Mouse (Mus musculus) heart, embryonic 10.5 days (tissue): ENCODE measurements around the gene Wee1. TPM values are rescaled to one million over a fixed set of nuclear protein-coding genes. Genes with fewer than 3 reads are reported as not detected.
"Not testable (repeated sequence)": the region's sequence is repeated elsewhere in the genome, so short reads cannot be mapped to it uniquely, and the experiment has no call there.

Experiments
- DNase-seq: peaks from one replicate; pipeline ENCODE4 v3.0.0-alpha.2; 2017; ENCODE audit warnings: low spot score
- H3K27ac ChIP-seq: fragments of 300-500 bp; sonication (generic); 2 replicates; pipeline ENCODE4 v1.5.1; 2016; ENCODE audit warnings: mild to moderate bottlenecking
- H3K27me3 ChIP-seq: fragments of 300-500 bp; sonication (generic); 2 replicates; pipeline ENCODE4 v1.6.1; 2016; ENCODE audit warnings: mild to moderate bottlenecking; ENCODE audit not compliant: poor library complexity, insufficient read depth, severe bottlenecking
- H3K36me3 ChIP-seq: fragments of 300-500 bp; sonication (generic); 2 replicates; pipeline ENCODE4 v1.6.1; 2016; ENCODE audit warnings: mild to moderate bottlenecking, moderate library complexity
- H3K4me1 ChIP-seq: fragments of 300-500 bp; sonication (generic); 2 replicates; pipeline ENCODE4 v1.6.1; 2016; ENCODE audit warnings: mild to moderate bottlenecking
- H3K4me3 ChIP-seq: fragments of 300-500 bp; sonication (generic); 2 replicates; pipeline ENCODE4 v1.5.1; 2016; ENCODE audit warnings: mild to moderate bottlenecking, moderate library complexity
- H3K9me3 ChIP-seq: fragments of 300-500 bp; sonication (generic); 2 replicates; pipeline ENCODE4 v1.6.1; 2016; ENCODE audit warnings: mild to moderate bottlenecking, moderate library complexity
- WGBS: fragments of 180-500 bp; shearing (Covaris S2); methylation state at CpG from one replicate; pipeline ENCODE4 v1.1.7; 2016; 5-methylcytosine and 5-hydroxymethylcytosine counted together
- polyA plus RNA-seq: library from polyadenylated mRNA; unstranded; fragments of >200 nt; fragmentation: Nextera tagmentation; extraction: Ambion mirVana; gene quantifications from 2 replicates; pipeline ENCODE4 v1.2.1, GENCODE M21; 2016

Wee1 gene
- polyA plus RNA-seq = 25.1 and 29.0 TPM in 2 replicates

GRCm38 (mm10) chr7:110121516-110122288 is at the start of gene Wee1:
Gene Wee1 (plus strand): TSS chr7:110122046.
- no peaks in the 10 kb centered on the region for H3K27me3 ChIP-seq
- peak within 1 kb of the TSS; percentile 95 for H3K4me3 ChIP-seq
- peak within 1 kb of the TSS; percentile 99 for H3K27ac ChIP-seq
- H3K36me3 ChIP-seq = peaks cover 9% of the 10 kb centered on the region
- peaks cover 41% of the 10 kb centered on the region for H3K4me1 ChIP-seq
- WGBS = under 1% methylated on average over 81 of the region's 81 CpGs
- H3K9me3 ChIP-seq = no peaks in the 10 kb centered on the region
- DNase-seq = peak; percentile 99

GRCm38 (mm10) chr7:110078168-110078567 is 43.7 kb upstream of the Wee1 start:
- 92% methylated on average over 5 of the region's 5 CpGs for WGBS
- H3K36me3 ChIP-seq = peaks cover 96% of the 10 kb centered on the region
- no peak for DNase-seq
- H3K27ac ChIP-seq = no peak overlapping the region
- no peaks in the 10 kb centered on the region for H3K4me1 ChIP-seq
- no peaks in the 10 kb centered on the region for H3K9me3 ChIP-seq
- no peak overlapping the region for H3K4me3 ChIP-seq
- H3K27me3 ChIP-seq = no peaks in the 10 kb centered on the region

GRCm38 (mm10) chr7:110083386-110084165 is 38.3 kb upstream of the Wee1 start:
- WGBS = 68% methylated on average over 13 of the region's 13 CpGs
- no peaks in the 10 kb centered on the region for H3K4me1 ChIP-seq
- no peak overlapping the region for H3K4me3 ChIP-seq
- no peaks in the 10 kb centered on the region for H3K27me3 ChIP-seq
- DNase-seq = no peak
- H3K9me3 ChIP-seq = no peaks in the 10 kb centered on the region
- H3K36me3 ChIP-seq = peaks cover 97% of the 10 kb centered on the region
- H3K27ac ChIP-seq = no peak overlapping the region

GRCm38 (mm10) chr7:110085217-110085616 is 36.6 kb upstream of the Wee1 start:
- DNase-seq = no peak
- Histone ChIP-seq H3K4me1 (no peaks in the 10 kb centered on the region), H3K9me3 (no peaks in the 10 kb centered on the region), H3K27me3 (no peaks in the 10 kb centered on the region), H3K36me3 (peaks cover 95% of the 10 kb centered on the region), H3K27ac (no peak overlapping the region), H3K4me3 (no peak overlapping the region)

DNA sequence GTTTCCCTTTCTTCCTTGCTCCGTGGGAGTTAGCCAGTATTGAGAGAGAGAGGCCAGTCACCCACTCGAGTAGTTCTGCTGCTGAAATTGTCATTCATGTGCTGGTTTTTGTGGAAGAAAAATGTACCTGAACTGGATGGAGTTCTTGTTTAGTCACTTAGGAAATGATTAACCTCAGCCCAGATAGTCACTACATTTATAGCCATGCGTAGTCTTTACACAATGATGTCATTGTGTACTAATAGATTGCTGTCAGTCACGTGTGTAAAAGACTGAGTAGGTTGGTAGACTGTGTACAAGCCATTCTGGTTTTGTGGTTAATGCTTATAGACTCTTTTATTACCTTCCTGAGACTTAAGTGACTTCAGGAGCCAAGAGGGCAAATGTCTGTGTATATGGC is 33.9 kb upstream of the Wee1 start:
- Histone ChIP-seq H3K27ac (no peak overlapping the region), H3K4me1 (no peaks in the 10 kb centered on the region), H3K27me3 (no peaks in the 10 kb centered on the region), H3K36me3 (peaks cover 93% of the 10 kb centered on the region), H3K4me3 (no peak overlapping the region), H3K9me3 (no peaks in the 10 kb centered on the region)
- DNase-seq = no peak
- 84% methylated on average over 4 of the region's 4 CpGs for WGBS

- Histone ChIP-seq H3K27ac (no peak overlapping the region), H3K4me1 (no peaks in the 10 kb centered on the region), H3K9me3 (no peaks in the 10 kb centered on the region), H3K36me3 (peaks cover 92% of the 10 kb centered on the region), H3K27me3 (no peaks in the 10 kb centered on the region), H3K4me3 (no peak overlapping the region)
- 90% methylated on average over 7 of the region's 7 CpGs for WGBS
- DNase-seq = no peak
Measured at GRCm38 (mm10) chr7:110091670-110092069, 30.2 kb upstream of the Wee1 start.

- Histone ChIP-seq H3K4me1 (peaks cover 15% of the 10 kb centered on the region), H3K9me3 (no peaks in the 10 kb centered on the region), H3K27me3 (no peaks in the 10 kb centered on the region), H3K4me3 (no peak overlapping the region), H3K36me3 (peaks cover 54% of the 10 kb centered on the region), H3K27ac (no peak overlapping the region)
- DNase-seq = no peak
- 82% methylated on average over 4 of the region's 4 CpGs for WGBS
Measured at GRCm38 (mm10) chr7:110096332-110096731, 25.5 kb upstream of the Wee1 start.

DNA sequence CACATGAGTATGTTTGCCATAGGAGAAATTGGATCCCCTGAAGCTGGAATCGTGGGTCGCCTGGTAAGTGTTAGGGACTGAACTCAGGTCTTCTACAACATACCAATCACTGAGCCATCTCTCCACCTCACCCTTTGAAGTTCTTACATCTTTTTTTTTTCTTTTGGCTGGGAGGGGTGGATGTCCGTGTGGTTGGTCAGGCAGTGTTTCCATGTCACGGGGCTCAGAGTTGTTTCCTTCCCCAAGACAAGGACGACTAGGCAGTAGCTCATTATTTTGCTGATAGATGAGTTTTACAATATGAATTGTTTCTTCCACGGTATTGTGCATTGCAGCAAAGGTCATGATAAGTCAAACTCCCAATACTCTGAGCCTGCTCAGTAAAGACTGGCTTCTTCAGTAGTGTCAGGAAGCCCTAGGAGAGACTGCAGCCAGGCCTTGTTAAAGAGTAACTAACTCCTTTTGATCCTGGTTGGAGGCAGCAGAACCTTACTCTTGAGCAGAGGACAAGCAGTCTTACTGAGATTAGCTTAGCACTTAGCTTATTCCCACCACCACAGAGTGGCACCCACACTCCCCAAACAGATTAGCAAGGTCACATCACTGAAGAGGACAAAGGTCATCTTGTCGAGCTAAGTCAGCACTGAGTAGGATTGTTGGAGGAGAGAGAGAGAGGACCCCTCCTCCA is 24.6 kb upstream of the Wee1 start:
- WGBS = 55% methylated on average over 7 of the region's 7 CpGs
- H3K36me3 ChIP-seq = peaks cover 45% of the 10 kb centered on the region

DNA sequence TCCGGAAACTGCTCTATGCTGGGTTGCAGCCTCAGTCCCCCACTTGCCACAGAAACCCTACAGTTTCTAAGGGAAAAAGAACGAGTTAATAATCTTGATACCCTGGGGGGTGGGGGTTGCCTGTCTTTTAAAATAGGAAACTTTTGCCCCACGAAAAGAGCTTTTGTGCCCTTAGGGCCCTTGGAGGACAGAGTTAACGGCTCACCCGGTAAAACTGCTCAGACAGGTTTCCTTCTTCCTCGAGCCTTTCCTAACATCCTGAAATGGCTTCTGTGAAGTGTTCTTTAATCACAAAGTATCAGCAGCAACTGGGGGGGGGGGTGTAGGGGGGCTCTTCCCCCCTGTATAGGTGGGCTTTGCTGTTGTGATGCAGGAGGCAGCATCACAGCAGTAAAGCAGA is 21.0 kb upstream of the Wee1 start:
- Histone ChIP-seq H3K36me3 (peaks cover 10% of the 10 kb centered on the region), H3K4me1 (peaks cover 15% of the 10 kb centered on the region), H3K27me3 (no peaks in the 10 kb centered on the region), H3K27ac (no peak overlapping the region), H3K9me3 (no peaks in the 10 kb centered on the region), H3K4me3 (no peak overlapping the region)
- no peak for DNase-seq
- 52% methylated on average over 6 of the region's 6 CpGs for WGBS

More for the DNA sequence above, 24.6 kb upstream of the Wee1 start:
- H3K9me3 ChIP-seq = no peaks in the 10 kb centered on the region
- H3K4me3 ChIP-seq = no peak overlapping the region
- DNase-seq = no peak
- peaks cover 15% of the 10 kb centered on the region for H3K4me1 ChIP-seq
- H3K27ac ChIP-seq = peak overlapping the region; percentile 56; the same call in 1 of the 2 replicates
- no peaks in the 10 kb centered on the region for H3K27me3 ChIP-seq

DNA sequence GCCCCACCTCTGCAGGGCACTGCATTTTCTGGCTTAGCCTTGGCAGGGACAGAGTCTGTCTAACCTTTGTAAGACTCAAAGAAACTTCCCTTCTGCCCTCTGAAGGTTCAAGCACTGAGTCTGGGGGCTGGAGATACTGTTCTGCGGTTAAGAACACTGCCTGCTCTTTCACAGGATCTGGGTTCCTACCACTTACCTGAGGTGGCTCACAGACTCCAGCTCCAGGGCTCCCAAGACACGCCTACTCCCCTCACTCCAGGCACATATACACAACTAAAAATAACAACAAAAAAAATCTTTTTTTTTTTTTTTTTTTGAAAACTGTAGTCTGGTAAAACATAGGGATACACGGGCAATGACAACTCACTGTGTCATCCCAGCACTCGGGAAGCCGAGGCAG is 20.6 kb upstream of the Wee1 start:
- H3K4me1 ChIP-seq = peaks cover 15% of the 10 kb centered on the region
- H3K36me3 ChIP-seq = peaks cover 5% of the 10 kb centered on the region
- 70% methylated on average over 5 of the region's 5 CpGs for WGBS
- no peaks in the 10 kb centered on the region for H3K9me3 ChIP-seq
- no peak overlapping the region for H3K27ac ChIP-seq
- no peak overlapping the region for H3K4me3 ChIP-seq
- no peaks in the 10 kb centered on the region for H3K27me3 ChIP-seq
- no peak for DNase-seq

- H3K36me3 ChIP-seq = no peaks in the 10 kb centered on the region
- no peak for DNase-seq
- H3K9me3 ChIP-seq = no peaks in the 10 kb centered on the region
- 81% methylated on average over 5 of the region's 5 CpGs for WGBS
- peaks cover 28% of the 10 kb centered on the region for H3K4me1 ChIP-seq
- H3K4me3 ChIP-seq = no peak overlapping the region
- no peaks in the 10 kb centered on the region for H3K27me3 ChIP-seq
- H3K27ac ChIP-seq = no peak overlapping the region
Measured at GRCm38 (mm10) chr7:110105041-110105440, 16.8 kb upstream of the Wee1 start.

- no peaks in the 10 kb centered on the region for H3K27me3 ChIP-seq
- H3K27ac ChIP-seq = no peak overlapping the region
- peaks cover 26% of the 10 kb centered on the region for H3K4me1 ChIP-seq
- DNase-seq = no peak
- no peaks in the 10 kb centered on the region for H3K36me3 ChIP-seq
- WGBS = 46% methylated on average over 3 of the region's 3 CpGs
- no peaks in the 10 kb centered on the region for H3K9me3 ChIP-seq
- no peak overlapping the region for H3K4me3 ChIP-seq
Measured at GRCm38 (mm10) chr7:110106633-110107032, 15.2 kb upstream of the Wee1 start.

GRCm38 (mm10) chr7:110108524-110108923 is 13.3 kb upstream of the Wee1 start:
- H3K36me3 ChIP-seq, H3K9me3 ChIP-seq, H3K27me3 ChIP-seq, H3K4me3 ChIP-seq, DNase-seq: not testable (repeated sequence)
- peaks cover 26% of the 10 kb centered on the region for H3K4me1 ChIP-seq
- WGBS = 94% methylated on average over 3 of the region's 3 CpGs
- peak overlapping the region; percentile 85; the same call in 1 of the 2 replicates for H3K27ac ChIP-seq
